Mouse (Mus musculus) liver, adult 2 months (tissue): ENCODE results near the gene Oip5. TPM values are rescaled to one million over a fixed set of nuclear protein-coding genes. Genes with fewer than 3 reads are reported as not detected.

ENCODE experiments used
- DNase-seq: peaks from one replicate; pipeline ENCODE4 v3.0.0-alpha.2; 2011; ENCODE audit warnings: low read depth, low spot score; ENCODE audit errors: extremely low read depth
- H3K27ac ChIP-seq: fragments of 200-500 bp; replicated peaks from 2 replicates; pipeline ENCODE4 v1.5.1; 2012; ENCODE audit warnings: low read depth, mild to moderate bottlenecking, control low read depth, inconsistent platforms, low read length; ENCODE audit not compliant: insufficient read depth
- H3K27me3 ChIP-seq: fragments of 200-500 bp; 2 replicates; pipeline ENCODE4 v1.6.1; 2012; ENCODE audit warnings: mild to moderate bottlenecking, moderate library complexity, low read length, inconsistent platforms; ENCODE audit not compliant: control insufficient read depth, insufficient read depth
- H3K36me3 ChIP-seq: fragments of 200-500 bp; 2 replicates; pipeline ENCODE4 v1.6.1; 2012; ENCODE audit warnings: low read length, inconsistent platforms; ENCODE audit not compliant: control insufficient read depth, insufficient read depth
- H3K4me1 ChIP-seq: fragments of 200-500 bp; 2 replicates; pipeline ENCODE4 v1.6.1; 2011; ENCODE audit warnings: low read length; ENCODE audit not compliant: control insufficient read depth, insufficient read depth
- H3K4me3 ChIP-seq: fragments of 200-500 bp; 2 replicates; pipeline ENCODE4 v1.5.1; 2011; ENCODE audit warnings: low read depth, mild to moderate bottlenecking, control low read depth, low read length, moderate library complexity; ENCODE audit not compliant: insufficient read depth
- H3K79me2 ChIP-seq: fragments of 200-500 bp; 2 replicates; pipeline ENCODE4 v1.6.1; 2012; ENCODE audit warnings: inconsistent platforms, mild to moderate bottlenecking, low read length, moderate library complexity; ENCODE audit not compliant: control insufficient read depth, insufficient read depth
- H3K9ac ChIP-seq: fragments of 200-500 bp; 2 replicates; pipeline ENCODE4 v1.6.1; 2012; ENCODE audit warnings: low read depth, mild to moderate bottlenecking, control low read depth, inconsistent platforms, low read length
- CTCF ChIP-seq: fragments of 200-500 bp; IDR thresholded peaks from 2 replicates; pipeline ENCODE4 v1.5.1; 2011; ENCODE audit warnings: low read depth, low read length, control low read depth
- POLR2A ChIP-seq: fragments of 200-500 bp; IDR thresholded peaks from 2 replicates; pipeline ENCODE4 v1.6.1; 2011; ENCODE audit warnings: low read length, control low read depth; ENCODE audit not compliant: insufficient read depth; ENCODE audit errors: extremely low read depth
- WGBS: fragments of 180-500 bp; shearing (Covaris S2); methylation state at CpG from one replicate; pipeline ENCODE4 v1.1.7; 2018; 5-methylcytosine and 5-hydroxymethylcytosine counted together
- polyA plus RNA-seq: library from polyadenylated mRNA; depleted of rRNA; stranded (reverse); fragments of >200 nt; gene quantifications from 2 replicates; pipeline ENCODE4 v1.2.3, GENCODE M21; 2012
- total RNA-seq: library from RNA; depleted of rRNA; stranded (reverse); fragments of >200 nt; gene quantifications from 2 replicates; pipeline ENCODE4 v1.2.3, GENCODE M21; 2014

Gene Oip5
- total and polyA plus RNA-seq, 2 experiments = 0.69 to 0.92 TPM

- Histone ChIP-seq H3K36me3 (peaks cover 33% of the 10 kb centered on the region), H3K4me3 (peak overlapping the region; percentile 92), H3K79me2 (peaks cover 11% of the 10 kb centered on the region; the same call in 1 of the 2 replicates), H3K27me3 (no peaks in the 10 kb centered on the region), H3K4me1 (peaks cover 8% of the 10 kb centered on the region), H3K9ac (peak overlapping the region; percentile 97), H3K27ac (peak overlapping the region; percentile 94)
- DNase-seq = peak; percentile 94
- TF ChIP-seq CTCF (no peak), POLR2A (peak; percentile 86; the same call in 1 of the 2 replicates)
- under 1% methylated on average over 61 of the region's 61 CpGs for WGBS
Observed at GRCm38 (mm10) chr2:119594113-119594981, 23.9 kb downstream of the Oip5 start.

DNA sequence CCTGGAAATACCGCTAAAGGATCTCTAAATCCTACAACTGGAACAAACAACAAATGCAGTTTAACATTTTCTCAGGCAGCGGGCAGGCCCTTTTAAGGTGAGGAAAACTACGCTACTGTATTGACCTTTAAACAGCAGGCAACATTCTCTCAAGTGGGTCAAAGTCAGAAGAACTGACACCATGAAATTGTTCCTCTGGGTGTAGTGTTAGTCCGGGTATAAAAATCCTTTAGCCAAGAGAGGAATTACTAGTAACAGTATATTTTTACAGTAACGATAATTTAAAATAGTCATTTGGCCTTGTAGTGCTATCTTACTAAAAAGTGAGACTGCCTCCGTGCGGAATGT is 24.5 kb downstream of the Oip5 start:
- peaks cover 8% of the 10 kb centered on the region for H3K4me1 ChIP-seq
- H3K4me3 ChIP-seq = peak overlapping the region; percentile 29
- 2% methylated on average over 7 of the region's 7 CpGs for WGBS
- no peak for DNase-seq
- H3K79me2 ChIP-seq = peaks cover 11% of the 10 kb centered on the region; the same call in 1 of the 2 replicates
- H3K9ac ChIP-seq = peak overlapping the region; percentile 24; the same call in 1 of the 2 replicates
- peak overlapping the region; percentile 69 for H3K27ac ChIP-seq
- TF ChIP-seq POLR2A (no peak), CTCF (no peak)
- H3K36me3 ChIP-seq = peaks cover 28% of the 10 kb centered on the region
- H3K27me3 ChIP-seq = no peaks in the 10 kb centered on the region

GRCm38 (mm10) chr2:119591247-119591646 is 27.0 kb downstream of the Oip5 start:
- no peak for TF ChIP-seq POLR2A
- TF ChIP-seq CTCF = no peak
- no peak for DNase-seq
- H3K27me3 ChIP-seq = no peaks in the 10 kb centered on the region
- peaks cover 7% of the 10 kb centered on the region; the same call in 1 of the 2 replicates for H3K79me2 ChIP-seq
- WGBS = 83% methylated on average over 3 of the region's 3 CpGs
- H3K4me1 ChIP-seq = peaks cover 10% of the 10 kb centered on the region
- no peak overlapping the region for H3K9ac ChIP-seq
- H3K36me3 ChIP-seq = peaks cover 20% of the 10 kb centered on the region; the same call in 1 of the 2 replicates
- H3K4me3 ChIP-seq = no peak overlapping the region
- H3K27ac ChIP-seq = no peak overlapping the region

DNA sequence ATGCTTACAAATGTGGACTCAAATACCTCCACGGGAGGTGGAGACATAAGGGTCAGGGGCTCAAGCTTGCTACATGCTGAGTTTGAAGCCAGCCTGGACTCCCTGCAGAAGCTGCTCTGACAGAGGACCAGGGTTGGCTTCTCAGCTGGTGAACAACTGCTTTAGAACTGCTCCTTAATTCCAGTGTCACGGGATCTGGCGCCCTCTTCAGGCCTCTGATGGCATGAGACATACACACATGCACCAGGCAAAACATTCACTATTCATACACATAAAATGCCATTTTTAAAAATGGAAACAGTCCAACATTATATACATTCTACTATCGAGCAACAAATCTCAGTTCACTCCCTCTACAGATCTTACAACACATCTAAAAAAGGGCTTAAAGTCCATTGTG is 30.9 kb downstream of the Oip5 start:
- H3K36me3 ChIP-seq = peaks cover 30% of the 10 kb centered on the region
- peak overlapping the region; percentile 57; the same call in 1 of the 2 replicates for H3K27ac ChIP-seq
- peaks cover 3% of the 10 kb centered on the region for H3K4me1 ChIP-seq
- no peak overlapping the region for H3K9ac ChIP-seq
- H3K27me3 ChIP-seq = no peaks in the 10 kb centered on the region
- TF ChIP-seq CTCF (peak; percentile 76), POLR2A (no peak)
- peak; percentile 60 for DNase-seq
- 21% methylated on average over 4 of the region's 4 CpGs for WGBS
- H3K4me3 ChIP-seq = no peak overlapping the region
- H3K79me2 ChIP-seq = no peaks in the 10 kb centered on the region

GRCm38 (mm10) chr2:119584282-119584681 is 34.0 kb downstream of the Oip5 start:
- no peak for TF ChIP-seq POLR2A
- TF ChIP-seq CTCF = no peak
- no peak for DNase-seq
- WGBS = 87% methylated on average over 8 of the region's 8 CpGs
- Histone ChIP-seq H3K79me2 (no peaks in the 10 kb centered on the region), H3K27me3 (no peaks in the 10 kb centered on the region), H3K27ac (no peak overlapping the region), H3K4me3 (no peak overlapping the region), H3K36me3 (peaks cover 37% of the 10 kb centered on the region), H3K4me1 (peaks cover 9% of the 10 kb centered on the region), H3K9ac (no peak overlapping the region)

DNA sequence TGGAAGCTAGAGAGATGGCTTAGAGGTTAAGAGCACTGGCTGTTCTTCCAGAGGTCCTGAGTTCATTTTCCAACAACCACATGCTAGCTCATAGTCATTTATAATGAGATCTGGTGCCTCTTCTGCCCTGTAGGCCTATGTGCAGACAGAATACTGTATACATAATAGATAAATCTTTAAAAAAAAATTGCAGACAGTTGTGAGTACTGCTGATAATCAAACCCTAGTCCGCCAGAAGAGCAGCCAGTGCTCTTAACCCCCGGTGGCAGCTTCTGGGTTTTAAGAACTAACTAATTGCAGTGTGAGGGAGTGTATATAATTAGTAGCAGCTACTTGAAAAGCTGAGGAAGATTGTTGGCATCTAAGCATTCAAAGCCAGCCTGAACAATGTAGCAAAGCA is 34.8 kb downstream of the Oip5 start:
- no peak overlapping the region for H3K9ac ChIP-seq
- 73% methylated on average over 2 of the region's 2 CpGs for WGBS

More for the DNA sequence above, 34.8 kb downstream of the Oip5 start:
- DNase-seq = no peak
- H3K27ac ChIP-seq = no peak overlapping the region
- no peaks in the 10 kb centered on the region for H3K79me2 ChIP-seq
- H3K4me1 ChIP-seq = peaks cover 10% of the 10 kb centered on the region
- H3K27me3 ChIP-seq = no peaks in the 10 kb centered on the region
- TF ChIP-seq POLR2A (no peak), CTCF (no peak)
- H3K36me3 ChIP-seq = peaks cover 44% of the 10 kb centered on the region
- H3K4me3 ChIP-seq = no peak overlapping the region
